Mouse (Mus musculus) left cerebral cortex, postnatal 25 days (tissue): ENCODE results near the gene Wdr34. TPM values are rescaled to one million over a fixed set of nuclear protein-coding genes. Genes with fewer than 3 reads are reported as not detected.
A peak's percentile ranks its signal among the peaks of the same experiment; 100 is the strongest.

ENCODE experiments used
- DNase-seq, 2 experiments: peaks; one replicate each; pipeline ENCODE4 v3.0.0; 2022; ENCODE audit warnings: low spot score in 2 of 2, mixed read lengths in 1 of 2
- intact Hi-C: fragments of 180-260 bp; cut with DNase I; formaldehyde crosslinking; loops from one replicate; pipeline ENCODE4 v1.15.1; 2025
- microRNA-seq, 2 experiments: library from miRNA; unstranded; fragments of <30 nt; microRNA quantifications; one replicate each; pipeline ENCODE4 v1.2.0; 2022
- total RNA-seq, 2 experiments: library from RNA; stranded (reverse); gene quantifications; 2 replicates each; pipeline ENCODE4 v1.2.3; 2021

The Wdr34 gene
- total RNA-seq, 2 experiments from 2014 or later, result 37.4 to 37.9 TPM

DNA sequence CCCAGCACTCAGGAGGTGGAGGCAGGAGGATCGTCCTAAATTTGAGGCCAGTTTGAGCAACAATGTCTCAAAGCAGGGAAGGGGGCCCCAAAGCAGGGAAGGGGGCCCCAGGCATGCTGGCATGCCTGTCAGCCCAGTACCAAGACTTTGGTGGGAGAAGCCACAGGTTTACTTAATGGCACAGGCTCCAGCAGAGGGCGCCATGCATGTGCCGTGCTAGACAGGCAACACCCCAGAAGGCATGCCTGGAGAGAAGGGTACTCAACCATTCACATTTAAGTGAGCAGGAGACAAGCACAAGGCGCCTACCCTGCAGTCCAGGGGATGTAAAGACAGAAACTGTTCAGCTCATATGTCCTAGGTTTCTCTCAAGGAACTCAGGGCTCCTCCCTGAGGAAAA lies 6.2 kb downstream of the Wdr34 start:
- DNase-seq, result peak; percentile 73 to 76
- intact Hi-C loops, result loop anchor here (2.0 kb wide), 2 partner anchors 54 to 118 kb away; no protein-coding TSS in a partner anchor

DNA sequence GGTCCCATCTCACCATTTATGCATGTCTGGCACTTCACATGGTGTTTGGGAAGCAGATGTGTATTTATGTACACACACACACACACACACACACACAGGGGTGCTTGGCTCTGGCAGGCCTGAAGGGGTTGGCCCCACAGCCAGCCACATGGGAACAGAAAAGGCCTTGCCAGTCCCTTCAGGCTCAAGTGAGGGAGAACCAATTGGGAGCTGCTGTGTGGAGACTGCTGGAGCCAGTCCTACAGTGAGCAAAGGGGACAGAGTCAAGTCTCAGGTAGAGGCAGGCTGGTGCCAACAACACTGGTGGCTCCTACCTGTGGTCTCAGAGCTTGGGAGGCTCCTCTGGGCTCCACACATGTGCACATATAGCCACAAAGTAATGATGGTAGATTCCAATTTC lies 9.0 kb downstream of the Wdr34 start:
- intact Hi-C loops, result loop anchor here (5.0 kb wide), 1 partner anchor 113 kb away; no protein-coding TSS in a partner anchor
- DNase-seq, result no peak

GRCm38 (mm10) chr2:30038370-30038769 lies 10.3 kb downstream of the Wdr34 start:
- intact Hi-C loops, result loop anchor here (5.0 kb wide), 1 partner anchor 114 kb away; no protein-coding TSS in a partner anchor
- no peak for DNase-seq

DNA sequence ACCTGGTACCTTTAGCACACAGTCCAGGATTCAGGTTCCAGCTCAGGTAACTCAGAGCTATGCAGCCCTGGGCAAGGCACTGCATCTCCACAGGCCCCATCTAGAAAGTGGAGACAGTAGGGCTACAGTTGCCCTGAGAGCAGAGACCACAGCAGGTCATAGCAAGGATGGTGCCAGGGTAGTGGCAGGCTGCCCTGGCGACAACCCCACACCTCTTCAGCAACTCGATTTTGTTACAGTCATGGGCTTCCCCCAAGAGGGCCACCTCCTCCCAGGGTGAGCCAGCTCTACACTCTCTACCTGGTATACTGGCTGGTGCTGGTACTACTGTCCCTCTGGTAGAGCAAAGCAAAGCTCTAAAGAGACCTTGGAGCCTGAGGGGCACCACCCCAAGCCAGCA lies 10.9 kb downstream of the Wdr34 start:
- intact Hi-C loops, result loop anchor here (5.0 kb wide), 1 partner anchor 115 kb away; no protein-coding TSS in a partner anchor
- no peak for DNase-seq

DNA sequence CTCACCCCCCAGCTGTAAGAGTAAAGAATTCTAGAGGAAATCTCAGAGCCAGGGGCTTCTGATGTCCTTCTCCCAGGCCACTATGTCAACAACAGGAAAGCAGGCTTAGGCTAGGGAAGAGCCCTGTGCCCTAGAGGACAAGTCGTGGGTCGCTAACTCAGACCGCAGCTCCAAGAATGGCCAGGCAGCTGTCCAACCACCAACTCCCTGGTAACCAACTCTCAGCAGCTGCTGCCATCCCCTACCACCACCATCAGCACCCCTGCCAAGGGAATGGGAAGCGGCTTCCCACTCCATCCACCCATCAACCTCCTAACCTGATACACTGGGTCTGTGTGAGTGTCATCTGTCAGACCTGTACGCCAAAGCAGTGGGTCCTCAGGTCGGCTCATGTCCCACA lies 15.7 kb downstream of the Wdr34 start:
- intact Hi-C loops, result no loop called here
- peak in 1 of 2 experiments; percentile 46 for DNase-seq

GRCm38 (mm10) chr2:30032244-30032846 lies 16.3 kb downstream of the Wdr34 start:
- DNase-seq, result peak in 1 of 2 experiments; percentile 28
- intact Hi-C loops, result no loop called here

DNA sequence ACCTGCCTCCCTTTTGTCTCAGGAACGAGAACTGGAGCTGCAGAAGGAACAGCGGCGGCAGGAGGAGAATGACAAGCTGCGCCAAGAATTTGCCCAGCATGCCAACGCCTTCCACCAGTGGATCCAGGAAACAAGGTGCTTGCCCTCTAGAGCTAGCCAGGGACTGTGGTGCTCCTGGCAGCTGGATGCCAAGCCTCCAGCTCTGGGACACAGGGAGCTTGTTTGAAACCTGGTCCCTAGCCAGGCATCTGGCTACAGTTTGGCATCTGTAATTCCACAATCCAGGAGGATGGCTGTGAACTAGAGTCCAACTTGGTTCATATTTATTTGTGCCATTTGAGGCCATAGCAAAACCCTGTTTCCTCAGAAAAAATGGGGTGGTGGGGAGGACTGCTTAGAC lies 21.7 kb downstream of the Wdr34 start:
- no peak for DNase-seq
- intact Hi-C loops, result no loop called here

DNA sequence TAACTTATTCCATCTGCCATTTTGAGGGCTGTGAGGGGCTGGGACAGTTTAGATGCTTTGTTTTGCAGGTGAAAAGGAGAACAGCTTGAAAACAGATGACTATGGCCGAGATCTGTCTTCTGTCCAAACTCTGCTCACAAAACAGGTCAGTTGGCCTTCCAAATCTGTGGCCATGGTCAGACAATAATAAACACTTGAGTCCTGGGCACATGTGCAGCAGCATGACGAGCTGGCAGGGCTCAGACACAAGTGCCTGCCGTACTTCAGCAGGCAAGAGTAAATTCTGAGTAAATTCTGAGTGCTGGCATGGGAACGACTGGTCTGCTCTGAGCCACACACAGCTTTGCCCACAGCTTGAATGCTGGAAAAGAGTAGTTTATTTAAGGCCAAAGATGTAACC lies 23.2 kb downstream of the Wdr34 start:
- DNase-seq, result no peak
- intact Hi-C loops, result loop anchor here (2.0 kb wide), 1 partner anchor 15 kb away; no protein-coding TSS in a partner anchor

GRCm38 (mm10) chr2:30014326-30014966 lies 34.2 kb downstream of the Wdr34 start:
- intact Hi-C loops, result no loop called here
- DNase-seq, result peak in 1 of 2 experiments; percentile 50

DNA sequence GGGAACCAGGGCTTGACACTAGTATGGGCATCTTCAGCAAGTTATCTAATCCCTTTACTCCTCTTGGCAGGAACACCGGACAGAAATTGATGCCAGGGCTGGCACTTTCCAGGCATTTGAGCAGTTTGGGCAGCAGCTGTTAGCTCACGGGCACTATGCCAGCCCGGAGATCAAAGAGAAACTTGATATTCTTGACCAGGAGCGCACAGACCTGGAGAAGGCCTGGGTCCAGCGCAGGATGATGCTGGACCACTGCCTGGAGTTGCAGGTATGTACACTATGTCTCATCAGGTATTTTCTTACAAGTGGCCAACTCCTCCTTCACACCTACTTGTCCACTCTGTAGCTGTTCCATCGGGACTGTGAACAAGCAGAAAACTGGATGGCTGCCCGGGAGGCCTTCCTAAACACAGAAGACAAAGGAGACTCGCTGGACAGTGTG lies 37.8 kb downstream of the Wdr34 start:
- intact Hi-C loops, result loop anchor here (2.0 kb wide), 1 partner anchor 14 kb away; no protein-coding TSS in a partner anchor
- peak in 1 of 2 experiments; percentile 39 for DNase-seq

GRCm38 (mm10) chr2:30009101-30009500 lies 39.6 kb downstream of the Wdr34 start:
- no peak for DNase-seq
- intact Hi-C loops, result no loop called here

GRCm38 (mm10) chr2:29991962-29992361 lies 56.7 kb downstream of the Wdr34 start:
- no peak for DNase-seq
- intact Hi-C loops, result no loop called here

Small RNA genes within 50 kb of the gene (microRNA-seq; reads per million reads assigned to microRNA genes)
- gene Mir6997, result 2.2 to 5.7 reads per million in 2 experiments

Other genes starting within 250 kb of the Wdr34 start
- 10 to 100 TPM; 82.2 to 84.1 TPM for gene Slc27a4, start 246.2 kb downstream of the Wdr34 start, total RNA-seq
- 10 to 100 TPM; 52.5 to 53.9 TPM for gene Urm1, start 228.8 kb downstream of the Wdr34 start, total RNA-seq
- 1 to 10 TPM; 4.6 to 5.8 TPM for gene Cercam, start 179.7 kb downstream of the Wdr34 start, total RNA-seq
- gene Odf2, start 159.7 kb downstream of the Wdr34 start, total RNA-seq, result 10 to 100 TPM; 86.9 to 96.3 TPM
- gene Gle1, start 113.5 kb downstream of the Wdr34 start, total RNA-seq, result 10 to 100 TPM; 40.9 to 42.6 TPM
- 100 to 1,000 TPM; 940 to 943 TPM for gene Sptan1, start 83.3 kb downstream of the Wdr34 start, total RNA-seq
- gene Set, start 8.5 kb upstream of the Wdr34 start, total RNA-seq, result 100 to 1,000 TPM; 186 to 193 TPM
- 1 to 10 TPM; 1.6 to 2.4 TPM for gene Pkn3, start 28.8 kb upstream of the Wdr34 start, total RNA-seq
- 1 to 10 TPM; 8.5 to 8.8 TPM for gene Zdhhc12, start 44.8 kb upstream of the Wdr34 start, total RNA-seq
- 100 to 1,000 TPM; 152 TPM for gene Zer1, start 75.7 kb upstream of the Wdr34 start, total RNA-seq
- gene Tbc1d13, start 84.9 kb upstream of the Wdr34 start, total RNA-seq, result 10 to 100 TPM; 51.3 to 58.4 TPM
- gene Endog, start 122.6 kb upstream of the Wdr34 start, total RNA-seq, result 10 to 100 TPM; 20.4 to 21.8 TPM
- 10 to 100 TPM; 34.7 to 36.9 TPM for gene Spout1, start 129.6 kb upstream of the Wdr34 start, total RNA-seq
- gene Kyat1, start 157.0 kb upstream of the Wdr34 start, total RNA-seq, result 10 to 100 TPM; 12.2 to 16.7 TPM
- gene Lrrc8a, start 188.8 kb upstream of the Wdr34 start, total RNA-seq, result 10 to 100 TPM; 53.9 to 59.8 TPM
- 10 to 100 TPM in 1 of 2 experiments, 1 to 10 TPM in 1; 9.9 to 12.3 TPM for gene Gm28035, start 191.7 kb upstream of the Wdr34 start, total RNA-seq
- 10 to 100 TPM; 18.8 to 19.7 TPM for gene Phyhd1, start 217.3 kb upstream of the Wdr34 start, total RNA-seq
- 1 to 10 TPM in 1 of 2 experiments, not detected in 1; 1.3 TPM for gene Gm28038, start 232.2 kb upstream of the Wdr34 start, total RNA-seq
- 10 to 100 TPM; 23.7 to 26.3 TPM for gene Dolk, start 237.5 kb upstream of the Wdr34 start, total RNA-seq
- 10 to 100 TPM; 21.6 to 22.6 TPM for gene Nup188, start 237.5 kb upstream of the Wdr34 start, total RNA-seq